13 mouse cellular contexts compared by ENCODE assay signal in the genomic region with DNA sequence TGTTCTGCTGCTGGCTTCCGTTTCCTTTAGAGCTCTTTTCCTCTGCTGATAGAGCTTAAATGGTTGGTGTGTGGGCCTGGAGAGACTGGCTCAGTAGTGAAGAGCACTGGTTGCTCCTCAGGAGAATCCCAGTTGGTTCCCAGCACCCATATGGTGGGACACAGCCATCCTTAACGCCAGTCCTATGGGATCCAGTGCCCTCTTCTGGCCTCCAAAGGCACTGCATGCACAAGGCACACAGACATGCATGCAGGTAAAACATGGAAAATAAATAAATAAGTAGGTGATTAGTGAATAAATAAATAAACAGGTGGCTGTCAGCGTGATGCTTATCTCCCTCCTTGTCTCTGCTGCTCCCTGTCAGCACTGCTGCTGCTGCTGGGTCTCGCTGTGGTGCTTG. TPM values are rescaled to one million over a fixed set of nuclear protein-coding genes. Genes with fewer than 3 reads are reported as not detected.
DNase-seq lines count a peak whose midpoint lies in the region; ATAC-seq and TF ChIP-seq lines count a peak whose summit lies in the region.
"Had no signal": no experiment of that assay in that cellular context is flagged by ENCODE, and none has a peak within 500 bp of the region (broad histone marks: within the 10 kb centered on the region; RNA-seq: fewer than 3 reads in every experiment).

No protein-coding gene starts in this region.

- no peak for DNase-seq in midbrain, postnatal 0 days (ENCODE audit: low spot score)
- DNase-seq in midbrain, embryonic 11.5 days (ENCODE audit: low spot score, missing footprints): no peak
- DNase-seq in R1 (ENCODE audit: low read depth, low spot score): peak; percentile 69
- no peak for DNase-seq in cerebellum, postnatal 4 days (ENCODE audit: low spot score in 2 of 2)
- DNase-seq: adrenal gland, postnatal 36 days; cerebellum, adult 9-11 months; left cerebral cortex, postnatal 4 days; lung, postnatal 36 days had no signal

- WGBS in intestine, postnatal 0 days: 80% methylated on average over 4 of the region's 4 CpGs
- 85% methylated on average over 4 of the region's 4 CpGs for WGBS in intestine, embryonic 15.5 days
- WGBS in midbrain, postnatal 0 days: 83% methylated on average over 4 of the region's 4 CpGs
- WGBS in midbrain, embryonic 11.5 days: 79% methylated on average over 4 of the region's 4 CpGs
- WGBS in small intestine, adult 2 months: 82% methylated on average over 4 of the region's 4 CpGs

- no peaks in the 10 kb centered on the region for H3K27me3 ChIP-seq in intestine, postnatal 0 days (replicated peaks; ENCODE audit: control insufficient read depth, insufficient read depth, low read length)
- H3K27me3 ChIP-seq in intestine, embryonic 15.5 days (replicated peaks): no peaks in the 10 kb centered on the region
- H3K27me3 ChIP-seq in midbrain, postnatal 0 days (ENCODE audit: insufficient read depth, low read length): no peaks in the 10 kb centered on the region
- H3K27me3 ChIP-seq in midbrain, embryonic 11.5 days (ENCODE audit: control insufficient read depth, insufficient read depth, low read length): no peaks in the 10 kb centered on the region
- H3K27me3 ChIP-seq in small intestine, adult 2 months (ENCODE audit: control insufficient read depth, insufficient read depth, low read length): no peaks in the 10 kb centered on the region
- H3K27me3 ChIP-seq: hindbrain, embryonic 15.5 days had no signal

- no peaks in the 10 kb centered on the region for H3K4me1 ChIP-seq in intestine, postnatal 0 days (replicated peaks; ENCODE audit: control insufficient read depth, insufficient read depth, low read length)
- no peaks in the 10 kb centered on the region for H3K4me1 ChIP-seq in intestine, embryonic 15.5 days (replicated peaks)
- H3K4me1 ChIP-seq in midbrain, postnatal 0 days (ENCODE audit: insufficient read depth, low read length): no peaks in the 10 kb centered on the region
- no peaks in the 10 kb centered on the region for H3K4me1 ChIP-seq in midbrain, embryonic 11.5 days (ENCODE audit: control insufficient read depth, insufficient read depth, low read length)
- H3K4me1 ChIP-seq in small intestine, adult 2 months (ENCODE audit: control insufficient read depth, insufficient read depth, insufficient read length, low read length): 0 out of 2 replicates have a peak, but pooled peaks cover 1% of the 10 kb centered on the region
- H3K4me1 ChIP-seq: hindbrain, embryonic 15.5 days had no signal

- no peaks in the 10 kb centered on the region for H3K9me3 ChIP-seq in intestine, postnatal 0 days (ENCODE audit: control insufficient read depth)
- H3K9me3 ChIP-seq in intestine, embryonic 15.5 days: no peaks in the 10 kb centered on the region
- no peaks in the 10 kb centered on the region for H3K9me3 ChIP-seq in midbrain, postnatal 0 days (ENCODE audit: low read length)
- H3K9me3 ChIP-seq in midbrain, embryonic 11.5 days (ENCODE audit: control insufficient read depth, low read length): no peaks in the 10 kb centered on the region
- H3K9me3 ChIP-seq: hindbrain, embryonic 15.5 days had no signal

- TF ChIP-seq POLR2A in small intestine, adult 2 months (IDR thresholded peaks at IDR 0.05; ENCODE audit: low read depth, low read length): no peak

- H3K4me3 ChIP-seq in intestine, postnatal 0 days (ENCODE audit: low read depth, low read length): no peak overlapping the region
- no peak overlapping the region for H3K4me3 ChIP-seq in intestine, embryonic 15.5 days (replicated peaks)
- no peak overlapping the region for H3K4me3 ChIP-seq in midbrain, postnatal 0 days (ENCODE audit: low read depth, low read length)
- H3K4me3 ChIP-seq in midbrain, embryonic 11.5 days (ENCODE audit: low read depth, low read length): no peak overlapping the region
- no peak overlapping the region for H3K4me3 ChIP-seq in small intestine, adult 2 months (ENCODE audit: low read depth, low read length)
- H3K4me3 ChIP-seq: hindbrain, embryonic 15.5 days had no signal

- no peak overlapping the region for H3K9ac ChIP-seq in intestine, postnatal 0 days (ENCODE audit: low read depth, low read length)
- H3K9ac ChIP-seq in intestine, embryonic 15.5 days: no peak overlapping the region
- no peak overlapping the region for H3K9ac ChIP-seq in midbrain, postnatal 0 days (replicated peaks; ENCODE audit: low read length, poor library complexity, severe bottlenecking)
- H3K9ac ChIP-seq in midbrain, embryonic 11.5 days (ENCODE audit: low read length): no peak overlapping the region
- H3K9ac ChIP-seq: hindbrain, embryonic 15.5 days had no signal

- no peak for ATAC-seq in intestine, postnatal 0 days
- ATAC-seq in intestine, embryonic 15.5 days: no peak
- no peak for ATAC-seq in midbrain, postnatal 0 days (ENCODE audit: low FRiP score)
- no peak for ATAC-seq in midbrain, embryonic 11.5 days (ENCODE audit: low FRiP score)

- no peak overlapping the region for H3K4me2 ChIP-seq in intestine, postnatal 0 days (replicated peaks; ENCODE audit: low read depth)
- no peak overlapping the region for H3K4me2 ChIP-seq in intestine, embryonic 15.5 days (replicated peaks)
- H3K4me2 ChIP-seq in midbrain, postnatal 0 days (ENCODE audit: low read depth, low read length, poor library complexity, severe bottlenecking): no peak overlapping the region
- H3K4me2 ChIP-seq in midbrain, embryonic 11.5 days: no peak overlapping the region
- H3K4me2 ChIP-seq: heart, embryonic 11.5 days; hindbrain, embryonic 15.5 days had no signal

- H3K36me3 ChIP-seq in intestine, postnatal 0 days (ENCODE audit: control insufficient read depth, insufficient read depth): peaks cover 54% of the 10 kb centered on the region
- peaks cover 36% of the 10 kb centered on the region for H3K36me3 ChIP-seq in intestine, embryonic 15.5 days
- H3K36me3 ChIP-seq in midbrain, postnatal 0 days (ENCODE audit: insufficient read depth, low read length): peaks cover 50% of the 10 kb centered on the region
- peaks cover 25% of the 10 kb centered on the region for H3K36me3 ChIP-seq in midbrain, embryonic 11.5 days (ENCODE audit: control insufficient read depth, insufficient read depth, low read length)
- peaks cover 51% of the 10 kb centered on the region for H3K36me3 ChIP-seq in small intestine, adult 2 months (ENCODE audit: control insufficient read depth, insufficient read depth, low read length)

- TF ChIP-seq CTCF in intestine, postnatal 0 days (IDR thresholded peaks at IDR 0.05; ENCODE audit: low read depth): peak; percentile 54
- peak; percentile 49 for TF ChIP-seq CTCF in midbrain, postnatal 0 days (IDR thresholded peaks at IDR 0.05)
- peak; percentile 34; the same call in 1 of the 2 replicates for TF ChIP-seq CTCF in small intestine, adult 2 months (IDR thresholded peaks at IDR 0.05; ENCODE audit: extremely low read depth, insufficient read length, insufficient replicate concordance, low read depth, low read length)

- H3K27ac ChIP-seq in intestine, postnatal 0 days (ENCODE audit: low read depth, low read length): no peak overlapping the region
- H3K27ac ChIP-seq in intestine, embryonic 15.5 days: no peak overlapping the region
- H3K27ac ChIP-seq in midbrain, postnatal 0 days (ENCODE audit: low read depth, low read length): no peak overlapping the region
- no peak overlapping the region for H3K27ac ChIP-seq in midbrain, embryonic 11.5 days (ENCODE audit: low read depth, low read length)
- no peak overlapping the region for H3K27ac ChIP-seq in small intestine, adult 2 months (ENCODE audit: insufficient read depth, low read depth, low read length)
- H3K27ac ChIP-seq: hindbrain, embryonic 15.5 days had no signal

RNA-seq across cellular contexts. Expression of gene Smim26, which starts 5.1 kb away (rescaled TPM):
- polyA plus RNA-seq in intestine, postnatal 0 days (2015; fragmentation: Nextera tagmentation; extraction: Ambion mirVana): 48.0 and 51.8 TPM in 2 replicates
- 40.0 and 51.6 TPM in 2 replicates for polyA plus RNA-seq in intestine, embryonic 15.5 days (2015; fragmentation: Nextera tagmentation; extraction: Ambion mirVana)
- total RNA-seq in midbrain, postnatal 0 days (2014; rRNA removed): 19.1 and 25.0 TPM in 2 replicates
- 72.2 and 74.1 TPM in 2 replicates for polyA plus RNA-seq in midbrain, postnatal 0 days (2015; fragmentation: Nextera tagmentation; extraction: Ambion mirVana)
- 42.7 and 44.5 TPM in 2 replicates for polyA plus RNA-seq in midbrain, embryonic 11.5 days (2014; fragmentation: Nextera tagmentation; extraction: Ambion mirVana)
- polyA plus RNA-seq in small intestine, adult 2 months (2012; rRNA removed): 1.4 and 1.8 TPM in 2 replicates

RNA-seq across cellular contexts. Expression of gene Dtd1, which starts 11.0 kb away (rescaled TPM):
- polyA plus RNA-seq in intestine, postnatal 0 days (2015; fragmentation: Nextera tagmentation; extraction: Ambion mirVana): 31.6 and 32.6 TPM in 2 replicates
- 51.0 and 51.3 TPM in 2 replicates for polyA plus RNA-seq in intestine, embryonic 15.5 days (2015; fragmentation: Nextera tagmentation; extraction: Ambion mirVana)
- total RNA-seq in midbrain, postnatal 0 days (2014; rRNA removed): 88.7 and 105 TPM in 2 replicates
- 202 and 217 TPM in 2 replicates for polyA plus RNA-seq in midbrain, postnatal 0 days (2015; fragmentation: Nextera tagmentation; extraction: Ambion mirVana)
- 36.4 and 40.1 TPM in 2 replicates for polyA plus RNA-seq in midbrain, embryonic 11.5 days (2014; fragmentation: Nextera tagmentation; extraction: Ambion mirVana)
- 2.7 and 3.8 TPM in 2 replicates for polyA plus RNA-seq in small intestine, adult 2 months (2012; rRNA removed)

RNA-seq across cellular contexts. Expression of gene Sec23b, which starts 32.7 kb away (rescaled TPM):
- polyA plus RNA-seq in intestine, postnatal 0 days (2015; fragmentation: Nextera tagmentation; extraction: Ambion mirVana): 69.1 and 72.4 TPM in 2 replicates
- polyA plus RNA-seq in intestine, embryonic 15.5 days (2015; fragmentation: Nextera tagmentation; extraction: Ambion mirVana): 100 and 101 TPM in 2 replicates
- total RNA-seq in midbrain, postnatal 0 days (2014; rRNA removed): 57.2 and 71.1 TPM in 2 replicates
- polyA plus RNA-seq in midbrain, postnatal 0 days (2015; fragmentation: Nextera tagmentation; extraction: Ambion mirVana): 59.9 and 60.9 TPM in 2 replicates
- 123 and 124 TPM in 2 replicates for polyA plus RNA-seq in midbrain, embryonic 11.5 days (2014; fragmentation: Nextera tagmentation; extraction: Ambion mirVana)
- 25.5 and 36.5 TPM in 2 replicates for polyA plus RNA-seq in small intestine, adult 2 months (2012; rRNA removed)

RNA-seq across cellular contexts. Expression of gene Rbbp9, which starts 38.1 kb away (rescaled TPM):
- polyA plus RNA-seq in intestine, postnatal 0 days (2015; fragmentation: Nextera tagmentation; extraction: Ambion mirVana): 17.6 and 18.3 TPM in 2 replicates
- polyA plus RNA-seq in intestine, embryonic 15.5 days (2015; fragmentation: Nextera tagmentation; extraction: Ambion mirVana): 49.0 and 49.1 TPM in 2 replicates
- total RNA-seq in midbrain, postnatal 0 days (2014; rRNA removed): 17.4 and 18.7 TPM in 2 replicates
- 36.9 and 40.0 TPM in 2 replicates for polyA plus RNA-seq in midbrain, postnatal 0 days (2015; fragmentation: Nextera tagmentation; extraction: Ambion mirVana)
- 75.9 and 78.0 TPM in 2 replicates for polyA plus RNA-seq in midbrain, embryonic 11.5 days (2014; fragmentation: Nextera tagmentation; extraction: Ambion mirVana)
- polyA plus RNA-seq in small intestine, adult 2 months (2012; rRNA removed): 3.2 and 4.7 TPM in 2 replicates

Comparison
In these comparisons a context has a peak if more than half of its experiments do, and no peak if none do; other contexts are left out.
1. RNA of gene Smim26, which starts 5.1 kb away (polyA plus RNA-seq): 72.2 to 74.1 TPM in midbrain, postnatal 0 days, 40.0 to 51.6 TPM in intestine, embryonic 15.5 days, 48.0 to 51.8 TPM in intestine, postnatal 0 days and 42.7 to 44.5 TPM in midbrain, embryonic 11.5 days; 1.4 to 1.8 TPM in small intestine, adult 2 months; every median in the first group is over 10 times any median in the second.
2. Peak in every context shown above with its lines, with median percentiles within 50 percentile points of each other: CTCF ChIP-seq.